Mouse (Mus musculus) MEL (cell line): ENCODE measurements around the gene Kat7. TPM values are rescaled to one million over a fixed set of nuclear protein-coding genes. Genes with fewer than 3 reads are reported as not detected.

ENCODE experiments used
- DNase-seq: peaks from one replicate; pipeline ENCODE4 v3.0.0; 2011; ENCODE audit warnings: low read depth, low spot score
- H3K27ac ChIP-seq: 2 replicates; pipeline ENCODE4 v1.5.1; 2012; ENCODE audit warnings: low read depth, mild to moderate bottlenecking, control low read depth, low read length, moderate library complexity; ENCODE audit not compliant: control insufficient read depth
- H3K27me3 ChIP-seq, 2 experiments: fragments of 150-350 bp in 1 of 2; sonication (generic) in 1 of 2; 2 replicates each; pipeline ENCODE4 v1.6.1; 2012; ENCODE audit warnings: low read length in 2 of 2, mild to moderate bottlenecking in 2 of 2, improper control_type of control experiment in 1 of 2, moderate library complexity in 1 of 2; ENCODE audit not compliant: insufficient read depth in 2 of 2, control insufficient read depth in 1 of 2
- H3K36me3 ChIP-seq, 2 experiments: 2 replicates each; pipeline ENCODE4 v1.6.1; 2012 to 2014; ENCODE audit warnings: low read length in 2 of 2, improper control_type of control experiment in 1 of 2, inconsistent platforms in 1 of 2, mild to moderate bottlenecking in 1 of 2; ENCODE audit not compliant: insufficient read depth in 2 of 2, control insufficient read depth in 1 of 2
- H3K4me1 ChIP-seq, 2 experiments: fragments of 150-350 bp in 1 of 2; sonication (generic) in 1 of 2; 2 replicates each; pipeline ENCODE4 v1.6.1; 2012; ENCODE audit warnings: low read length in 2 of 2, improper control_type of control experiment in 1 of 2, mild to moderate bottlenecking in 1 of 2; ENCODE audit not compliant: insufficient read depth in 2 of 2, control insufficient read depth in 1 of 2
- H3K4me3 ChIP-seq, 2 experiments: fragments of 150-350 bp in 1 of 2; sonication (generic) in 1 of 2; 2 replicates each; pipeline ENCODE4 v1.5.1; 2012; ENCODE audit warnings: low read depth in 2 of 2, low read length in 2 of 2, mild to moderate bottlenecking in 2 of 2, moderate library complexity in 2 of 2, control low read depth in 1 of 2, improper control_type of control experiment in 1 of 2; ENCODE audit not compliant: control insufficient read depth in 1 of 2, insufficient read depth in 1 of 2
- H3K79me2 ChIP-seq: 2 replicates; pipeline ENCODE4 v1.6.1; 2012; ENCODE audit warnings: mild to moderate bottlenecking, low read length, moderate library complexity; ENCODE audit not compliant: control insufficient read depth, poor library complexity, insufficient read depth
- H3K9ac ChIP-seq: 2 replicates; pipeline ENCODE4 v1.6.1; 2012; ENCODE audit warnings: low read depth, mild to moderate bottlenecking, control low read depth, low read length, moderate library complexity; ENCODE audit not compliant: control insufficient read depth, poor library complexity, severe bottlenecking
- H3K9me3 ChIP-seq: fragments of 150-350 bp; sonication (generic); replicated peaks from 2 replicates; pipeline ENCODE4 v1.6.1; 2012; ENCODE audit warnings: mild to moderate bottlenecking, low read length, improper control_type of control experiment, moderate library complexity; ENCODE audit not compliant: insufficient read depth
- BHLHE40 ChIP-seq: IDR thresholded peaks from 2 replicates; pipeline ENCODE4 v1.6.1; 2012; ENCODE audit warnings: low read depth, mild to moderate bottlenecking, inconsistent platforms, low read length, improper control_type of control experiment, borderline replicate concordance
- CHD1 ChIP-seq: IDR thresholded peaks from 2 replicates; pipeline ENCODE4 v1.6.1; 2012; ENCODE audit warnings: low read depth, mild to moderate bottlenecking, inconsistent platforms, low read length, improper control_type of control experiment
- ELF1 ChIP-seq: IDR thresholded peaks from 2 replicates; pipeline ENCODE4 v1.6.1; 2014; ENCODE audit warnings: low read depth, mild to moderate bottlenecking, inconsistent platforms, low read length, improper control_type of control experiment, moderate library complexity
- EP300 ChIP-seq, 2 experiments: IDR thresholded peaks; 2 replicates each; pipeline ENCODE4 v1.6.1; 2011; ENCODE audit warnings: improper control_type of control experiment in 2 of 2, low read length in 2 of 2, low read depth in 1 of 2, mild to moderate bottlenecking in 1 of 2
- ETS1 ChIP-seq: IDR thresholded peaks from 2 replicates; pipeline ENCODE4 v1.6.1; 2012; ENCODE audit warnings: low read depth, mild to moderate bottlenecking, inconsistent platforms, low read length, improper control_type of control experiment, moderate library complexity
- GABPA ChIP-seq: IDR thresholded peaks from 2 replicates; pipeline ENCODE4 v1.6.1; 2012; ENCODE audit warnings: low read depth, mild to moderate bottlenecking, inconsistent platforms, low read length, improper control_type of control experiment, moderate library complexity
- GATA1 ChIP-seq: IDR thresholded peaks from 2 replicates; pipeline ENCODE4 v1.6.1; 2011; ENCODE audit warnings: low read depth, low read length, improper control_type of control experiment
- HCFC1 ChIP-seq: IDR thresholded peaks from 2 replicates; pipeline ENCODE4 v1.6.1; 2012; ENCODE audit warnings: low read depth, mild to moderate bottlenecking, inconsistent platforms, low read length, improper control_type of control experiment, moderate library complexity
- KAT2A ChIP-seq: conservative IDR thresholded peaks from 2 replicates; pipeline ENCODE4 v1.6.1; 2012; ENCODE audit warnings: low read depth, low read length, improper control_type of control experiment, inconsistent platforms
- MAFK ChIP-seq: IDR thresholded peaks from 2 replicates; pipeline ENCODE4 v1.6.1; 2011; ENCODE audit warnings: low read depth, mild to moderate bottlenecking, low read length, improper control_type of control experiment, borderline replicate concordance
- MAX ChIP-seq: IDR thresholded peaks from 2 replicates; pipeline ENCODE4 v1.6.1; 2011; ENCODE audit warnings: low read length, improper control_type of control experiment
- MXI1 ChIP-seq: IDR thresholded peaks from 2 replicates; pipeline ENCODE4 v1.6.1; 2011; ENCODE audit warnings: mild to moderate bottlenecking, low read depth, low read length, improper control_type of control experiment
- MYB ChIP-seq: IDR thresholded peaks from 2 replicates; pipeline ENCODE4 v1.6.1; 2011; ENCODE audit warnings: mild to moderate bottlenecking, low read depth, low read length, improper control_type of control experiment
- NELFE ChIP-seq: IDR thresholded peaks from 2 replicates; pipeline ENCODE4 v1.6.1; 2011; ENCODE audit warnings: low read depth, low read length, improper control_type of control experiment
- NRF1 ChIP-seq: IDR thresholded peaks from 2 replicates; pipeline ENCODE4 v1.6.1; 2014; ENCODE audit warnings: low read depth, mild to moderate bottlenecking, inconsistent platforms, low read length, improper control_type of control experiment, moderate library complexity; ENCODE audit not compliant: poor library complexity, insufficient read depth, severe bottlenecking
- POLR2A ChIP-seq, 2 experiments: IDR thresholded peaks; 2 replicates each; pipeline ENCODE4 v1.6.1; 2011 to 2012; ENCODE audit warnings: low read length in 2 of 2, mild to moderate bottlenecking in 2 of 2, control low read depth in 1 of 2, improper control_type of control experiment in 1 of 2, low read depth in 1 of 2, moderate library complexity in 1 of 2; ENCODE audit not compliant: control insufficient read depth in 1 of 2, insufficient read depth in 1 of 2, poor library complexity in 1 of 2
- POLR2AphosphoS2 ChIP-seq: IDR thresholded peaks from 2 replicates; pipeline ENCODE4 v1.6.1; 2011; ENCODE audit warnings: low read length, improper control_type of control experiment
- POLR2AphosphoS5 ChIP-seq: IDR thresholded peaks from 2 replicates; pipeline ENCODE4 v1.6.1; 2012; ENCODE audit warnings: low read depth, borderline replicate concordance, mild to moderate bottlenecking, inconsistent platforms, low read length, moderate library complexity, mixed read lengths
- RAD21 ChIP-seq: IDR thresholded peaks from 2 replicates; pipeline ENCODE4 v1.6.1; 2011; ENCODE audit warnings: mild to moderate bottlenecking, low read depth, low read length, improper control_type of control experiment
- RCOR1 ChIP-seq: IDR thresholded peaks from 2 replicates; pipeline ENCODE4 v1.6.1; 2012; ENCODE audit warnings: low read depth, mild to moderate bottlenecking, inconsistent platforms, low read length, improper control_type of control experiment
- SIN3A ChIP-seq: IDR thresholded peaks from 2 replicates; pipeline ENCODE4 v1.6.1; 2012; ENCODE audit warnings: low read length, improper control_type of control experiment, inconsistent platforms
- SMC3 ChIP-seq: IDR thresholded peaks from 2 replicates; pipeline ENCODE4 v1.6.1; 2011; ENCODE audit warnings: low read depth, low read length, improper control_type of control experiment
- TBP ChIP-seq: IDR thresholded peaks from 2 replicates; pipeline ENCODE4 v1.8.0; 2011; ENCODE audit warnings: low read depth, low read length, improper control_type of control experiment
- TCF12 ChIP-seq: IDR thresholded peaks from 2 replicates; pipeline ENCODE4 v1.6.1; 2014; ENCODE audit warnings: low read depth, mild to moderate bottlenecking, inconsistent platforms, low read length, improper control_type of control experiment, moderate library complexity
- UBTF ChIP-seq: IDR thresholded peaks from 2 replicates; pipeline ENCODE4 v1.6.1; 2012; ENCODE audit warnings: low read depth, mild to moderate bottlenecking, inconsistent platforms, low read length, improper control_type of control experiment, moderate library complexity, borderline replicate concordance; ENCODE audit not compliant: insufficient read depth
- USF1 ChIP-seq: IDR thresholded peaks from 2 replicates; pipeline ENCODE4 v1.6.1; 2014; ENCODE audit warnings: low read depth, mild to moderate bottlenecking, inconsistent platforms, low read length, improper control_type of control experiment, moderate library complexity
- USF2 ChIP-seq, 2 experiments: IDR thresholded peaks; 2 replicates each; pipeline ENCODE4 v1.6.1; 2011 to 2012; ENCODE audit warnings: improper control_type of control experiment in 2 of 2, low read length in 2 of 2, borderline replicate concordance in 1 of 2, inconsistent platforms in 1 of 2, low read depth in 1 of 2, mild to moderate bottlenecking in 1 of 2; ENCODE audit not compliant: insufficient read depth in 1 of 2
- ZKSCAN1 ChIP-seq: IDR thresholded peaks from 2 replicates; pipeline ENCODE4 v1.6.1; 2012; ENCODE audit warnings: low read depth, mild to moderate bottlenecking, inconsistent platforms, low read length, improper control_type of control experiment, moderate library complexity
- ZMIZ1 ChIP-seq: IDR thresholded peaks from 2 replicates; pipeline ENCODE4 v1.6.1; 2012; ENCODE audit warnings: low read depth, mild to moderate bottlenecking, inconsistent platforms, low read length, improper control_type of control experiment, moderate library complexity
- polyA plus RNA-seq, 2 experiments: library from polyadenylated mRNA; stranded (reverse) in 1 of 2; unstranded in 1 of 2; fragments of >175 nt in 1 of 2; fragments of >200 nt in 1 of 2; gene quantifications; 2 replicates each; pipeline versions ENCODE4 v1.2.1 to v1.2.4; 2012; ENCODE audit warnings: low replicate concordance in 2 of 2, low read depth in 1 of 2; ENCODE audit not compliant: insufficient read length in 2 of 2, insufficient read depth in 1 of 2, missing spikeins in 1 of 2
- total RNA-seq: library from RNA; depleted of rRNA; stranded (reverse); fragments of 300-350 nt; gene quantifications from 2 replicates; pipeline ENCODE4 v1.2.3, GENCODE M21; 2012

Kat7 gene
- total and polyA plus RNA-seq, 3 experiments = 81.4 to 100 (median 95.4) TPM

GRCm38 (mm10) chr11:95337846-95338342, 27.8 kb upstream of the Kat7 start:
- Histone ChIP-seq H3K27ac (peak overlapping the region; percentile 92), H3K4me1 (peaks cover 29 to 49% of the 10 kb centered on the region in 2 experiments)
- peak; percentile 75 for DNase-seq

GRCm38 (mm10) chr11:95337129-95337813, 27.2 kb upstream of the Kat7 start:
- peak overlapping the region; percentile 92 for H3K27ac ChIP-seq
- H3K27me3 ChIP-seq = no peaks in the 10 kb centered on the region
- DNase-seq = peak; percentile 90
- peaks cover 45% of the 10 kb centered on the region for H3K79me2 ChIP-seq
- H3K4me3 ChIP-seq = peak overlapping the region; percentile 85 to 88
- H3K4me1 ChIP-seq = peaks cover 29 to 54% of the 10 kb centered on the region in 2 experiments
- no peaks in the 10 kb centered on the region for H3K9me3 ChIP-seq
- H3K36me3 ChIP-seq = peaks cover 11 to 66% of the 10 kb centered on the region in 2 experiments
- H3K9ac ChIP-seq = peak overlapping the region; percentile 86
- TF ChIP-seq MAX (peak; percentile 83), HCFC1 (peak; percentile 30; the same call in 1 of the 2 replicates), CHD1 (no peak), RAD21 (no peak), ELF1 (no peak), GATA1 (no peak), POLR2A (IDR thresholded peaks at IDR 0.05; ENCODE audit: control insufficient read depth in 1 of 2, insufficient read depth in 1 of 2, low read depth in 1 of 2, low read length in 2 of 2, poor library complexity in 1 of 2) (peak in 1 of 2 experiments; percentile 52; a peak in 2 of 4 replicates), KAT2A (no peak), ZKSCAN1 (no peak), BHLHE40 (peak; percentile 54; the same call in 1 of the 2 replicates), USF2 (IDR thresholded peaks at IDR 0.05; ENCODE audit: borderline replicate concordance in 1 of 2, insufficient read depth in 1 of 2, low read depth in 1 of 2, low read length in 2 of 2) (no peak), POLR2AphosphoS5 (peak; percentile 93; the same call in 1 of the 2 replicates), UBTF (0 out of 2 replicates have a peak, but pooled peaks have one; percentile 80), MYB (no peak), MXI1 (peak; percentile 98), NELFE (peak; percentile 11; the same call in 1 of the 2 replicates), ZMIZ1 (peak; percentile 42; the same call in 1 of the 2 replicates), MAFK (no peak), SIN3A (peak; percentile 86), NRF1 (no peak; the same call in 1 of the 2 replicates), RCOR1 (no peak)

More at GRCm38 (mm10) chr11:95337846-95338342, 27.8 kb upstream of the Kat7 start:
- peaks cover 47% of the 10 kb centered on the region for H3K79me2 ChIP-seq
- H3K9ac ChIP-seq = peak overlapping the region; percentile 86
- peak overlapping the region; percentile 85 to 88 for H3K4me3 ChIP-seq
- H3K27me3 ChIP-seq = no peaks in the 10 kb centered on the region
- H3K36me3 ChIP-seq = peaks cover 16 to 67% of the 10 kb centered on the region in 2 experiments
- H3K9me3 ChIP-seq = no peaks in the 10 kb centered on the region
- TF ChIP-seq GABPA (no peak), GATA1 (no peak), ELF1 (no peak), SIN3A (peak; percentile 12; the same call in 1 of the 2 replicates), TCF12 (no peak), ETS1 (0 out of 2 replicates have a peak, but pooled peaks have one; percentile 1), USF1 (no peak), NRF1 (no peak), RCOR1 (0 out of 2 replicates have a peak, but pooled peaks have one; percentile 6), MXI1 (no peak; the same call in 1 of the 2 replicates), POLR2AphosphoS5 (peak; percentile 20; the same call in 1 of the 2 replicates), ZMIZ1 (no peak), TBP (no peak), HCFC1 (no peak), BHLHE40 (no peak), POLR2AphosphoS2 (no peak), KAT2A (0 out of 2 replicates have a peak, but pooled peaks have one; percentile 13), EP300 (IDR thresholded peaks at IDR 0.05; ENCODE audit: low read depth in 1 of 2, low read length in 2 of 2) (no peak), SMC3 (no peak), MAFK (no peak)
